Mouse (Mus musculus) adrenal gland, adult 18-20 months (tissue): Measurements from ENCODE around the gene Hmgcr. TPM values are rescaled to one million over a fixed set of nuclear protein-coding genes. Genes with fewer than 3 reads are reported as not detected.
"Not testable (repeated sequence)": the region's sequence is repeated elsewhere in the genome, so short reads cannot be mapped to it uniquely, and the experiment has no call there.

Experiments used
- DNase-seq, 2 experiments: peaks; one replicate each; pipeline ENCODE4 v3.0.0; 2021 to 2022; ENCODE audit warnings: low spot score in 2 of 2
- total RNA-seq, 2 experiments: library from RNA; stranded (reverse); gene quantifications; 1 replicate in 1 of 2; 2 replicates in 1 of 2; pipeline ENCODE4 v1.2.3; 2021

Hmgcr gene
- total RNA-seq, 2 experiments from 2014 or later: 54.0 to 187 TPM

GRCm38 (mm10) chr13:96671078-96671905 lies 556 bp upstream of the Hmgcr start:
- DNase-seq: no peak

- DNase-seq: no peak
Observed at GRCm38 (mm10) chr13:96670019-96670405, 724 bp downstream of the Hmgcr start.

DNA sequence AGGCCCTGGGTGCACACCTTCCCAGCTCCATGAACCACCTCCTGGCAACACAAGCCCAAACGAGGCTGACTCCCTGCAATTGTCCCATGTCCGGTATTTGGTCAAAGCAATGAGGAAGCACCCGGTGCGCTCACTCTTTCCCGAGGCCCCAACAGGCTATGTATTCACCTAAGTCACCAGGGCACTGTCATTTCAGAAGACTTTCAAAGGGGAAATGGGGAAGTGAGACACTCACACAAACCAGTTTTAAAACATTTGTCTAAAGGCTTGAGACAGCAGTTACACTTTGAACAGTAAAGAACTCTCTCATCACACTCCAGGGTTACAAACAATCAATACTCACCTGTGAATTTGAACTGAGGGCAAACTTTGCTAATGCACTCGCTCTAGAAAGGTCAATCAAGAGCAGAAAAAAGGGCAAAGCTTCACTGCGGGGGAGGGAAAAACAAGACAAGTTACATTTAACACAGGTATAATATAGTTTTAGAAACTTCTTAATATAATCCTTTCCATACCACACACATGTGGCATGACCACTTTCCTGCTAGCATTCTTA lies 6.2 kb downstream of the Hmgcr start:
- DNase-seq: no peak

DNA sequence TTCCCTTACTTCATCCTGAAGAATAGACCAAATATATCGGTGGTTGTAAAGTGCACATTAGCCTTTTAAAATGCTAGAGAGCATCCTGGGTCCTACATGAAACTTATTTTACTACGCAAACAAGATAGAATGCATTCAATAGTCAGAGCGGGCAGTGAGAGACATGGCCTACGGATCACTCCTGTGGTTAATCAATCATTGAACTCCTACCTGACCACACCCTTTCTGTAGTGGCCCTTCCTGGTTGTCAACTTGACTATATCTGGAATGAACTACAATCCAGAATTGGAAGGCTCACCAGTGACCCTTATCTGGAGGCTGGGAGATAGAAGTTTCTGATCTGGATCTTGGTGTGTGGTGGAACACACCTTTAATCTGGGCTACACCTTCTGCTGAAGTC lies 7.6 kb downstream of the Hmgcr start:
- DNase-seq: not testable (repeated sequence)

DNA sequence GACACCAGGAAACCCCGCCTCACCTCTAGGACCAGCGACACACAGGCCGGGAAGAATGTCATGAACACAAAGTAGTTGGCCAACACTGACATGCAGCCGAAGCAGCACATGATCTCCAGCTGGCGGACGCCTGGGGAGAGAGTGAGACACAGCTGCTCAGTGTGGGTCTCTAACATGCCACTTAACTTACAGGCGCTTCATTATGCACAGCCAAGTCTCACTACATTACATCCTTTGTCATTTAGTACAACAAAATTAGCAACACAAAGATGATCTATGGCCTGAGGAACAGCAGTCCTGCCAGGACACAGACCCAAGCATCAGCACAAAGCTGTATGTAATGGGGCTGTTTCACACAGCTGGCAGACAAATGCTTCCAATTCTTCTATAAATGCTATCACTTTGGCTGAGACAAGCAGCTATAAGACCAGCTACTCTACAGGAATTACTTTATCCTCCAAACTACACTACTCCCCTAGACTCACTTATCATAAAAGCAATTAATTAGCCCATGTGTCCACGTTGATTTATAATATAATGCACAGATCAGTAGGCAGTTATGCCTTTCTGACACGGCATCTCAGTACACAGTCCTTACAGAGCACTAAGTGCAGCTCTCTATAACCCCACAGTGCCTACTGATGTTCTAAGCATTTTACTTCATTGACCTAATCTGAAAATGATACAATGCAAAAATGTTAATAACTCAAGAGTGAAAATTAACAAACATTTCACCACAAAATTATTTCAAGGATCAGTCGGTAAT lies 10.5 kb downstream of the Hmgcr start:
- DNase-seq: no peak

DNA sequence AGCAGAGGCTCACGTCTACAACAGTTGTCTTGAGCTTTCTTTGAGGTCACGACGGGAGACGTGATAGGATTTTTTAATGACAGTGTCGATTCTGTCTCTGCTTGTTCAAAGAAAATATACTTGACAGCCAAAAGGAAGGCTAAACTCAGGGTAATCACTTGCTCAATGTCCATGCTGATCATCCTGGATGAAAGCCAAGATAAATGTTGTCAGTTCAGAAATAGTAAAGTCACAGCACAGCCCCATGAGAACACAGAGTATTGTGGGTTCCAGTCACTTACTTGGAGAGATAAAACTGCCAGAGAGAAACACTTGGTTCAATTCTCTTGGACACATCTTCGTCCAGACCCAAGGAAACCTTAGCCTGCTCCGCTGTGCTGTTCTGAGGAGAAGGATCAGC lies 11.8 kb downstream of the Hmgcr start:
- DNase-seq: no peak

DNA sequence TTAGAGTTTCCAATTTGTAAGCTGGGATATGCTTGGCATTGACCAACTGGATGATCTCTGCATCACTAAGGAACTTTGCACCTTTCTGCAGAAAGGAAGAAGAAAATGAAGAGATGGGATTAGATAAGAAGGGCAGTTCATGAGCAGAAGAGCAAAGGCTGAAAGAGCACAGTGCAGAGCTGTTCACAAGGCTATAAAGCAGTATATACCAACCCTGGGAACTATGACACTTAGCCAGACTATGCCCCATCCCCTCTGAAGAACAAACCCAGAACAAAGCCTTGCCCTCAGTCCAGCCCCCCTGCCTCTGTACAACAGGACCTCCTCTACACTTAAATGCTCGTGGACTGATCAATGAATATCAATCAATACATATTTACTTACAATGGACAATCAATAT lies 14.1 kb downstream of the Hmgcr start:
- DNase-seq: no peak

DNA sequence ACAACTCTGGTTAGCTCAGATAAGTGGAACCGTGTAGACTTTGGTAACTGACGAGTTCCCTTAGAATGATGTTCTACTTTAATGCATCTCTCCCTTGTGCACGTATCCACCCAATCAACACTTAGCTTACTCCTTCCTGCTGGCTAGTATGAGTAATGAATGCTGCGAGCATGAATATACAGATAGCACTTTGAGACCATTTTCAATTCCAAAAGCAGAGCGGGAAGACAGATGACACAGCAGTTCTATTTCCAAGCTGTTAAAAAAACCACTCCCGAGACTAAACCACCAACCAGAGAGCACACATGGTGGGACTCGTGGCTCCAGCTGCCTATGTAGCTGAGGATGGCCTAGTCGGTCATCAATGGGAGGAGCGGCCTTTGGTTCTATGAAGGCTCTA lies 17.7 kb downstream of the Hmgcr start:
- no peak for DNase-seq

DNA sequence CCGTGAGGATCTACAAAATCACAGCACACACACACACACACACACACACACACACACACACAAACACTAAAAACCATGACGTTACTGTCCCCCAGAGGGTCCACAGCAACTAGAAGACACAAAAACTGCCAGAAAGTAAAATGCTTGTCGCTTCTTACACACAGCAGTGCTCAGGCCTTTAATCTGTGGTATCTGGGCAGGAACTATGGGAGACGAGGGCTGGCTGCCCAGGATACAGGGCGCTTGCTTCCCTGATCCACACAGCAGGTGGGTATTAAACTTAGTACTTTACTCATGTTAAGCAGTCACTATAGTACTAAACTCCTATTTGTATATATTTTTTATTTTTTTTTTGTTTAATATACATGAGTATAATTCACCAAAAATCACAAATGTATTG lies 24.9 kb downstream of the Hmgcr start:
- DNase-seq: no peak

DNA sequence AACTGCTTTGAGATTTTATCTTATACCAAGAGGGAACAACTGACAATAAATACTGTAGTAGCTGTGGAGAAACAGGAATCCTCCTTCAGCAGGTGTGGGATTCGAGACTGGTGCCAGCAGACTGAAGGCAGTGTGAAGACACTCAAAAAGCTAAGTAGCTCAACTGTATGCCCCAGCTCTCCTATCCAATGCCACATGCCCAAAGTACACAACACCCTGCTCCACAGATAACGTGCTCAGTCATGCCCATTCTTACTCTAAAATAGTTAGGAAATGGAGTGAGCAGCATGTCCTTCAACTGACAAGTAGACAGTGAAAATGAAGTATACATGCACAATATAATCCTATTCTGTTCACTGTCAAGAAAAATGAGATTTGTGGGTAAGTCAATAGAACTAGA lies 26.6 kb downstream of the Hmgcr start:
- DNase-seq: no peak

- no peak for DNase-seq
Observed at GRCm38 (mm10) chr13:96630396-96630795, 40.3 kb downstream of the Hmgcr start.

DNA sequence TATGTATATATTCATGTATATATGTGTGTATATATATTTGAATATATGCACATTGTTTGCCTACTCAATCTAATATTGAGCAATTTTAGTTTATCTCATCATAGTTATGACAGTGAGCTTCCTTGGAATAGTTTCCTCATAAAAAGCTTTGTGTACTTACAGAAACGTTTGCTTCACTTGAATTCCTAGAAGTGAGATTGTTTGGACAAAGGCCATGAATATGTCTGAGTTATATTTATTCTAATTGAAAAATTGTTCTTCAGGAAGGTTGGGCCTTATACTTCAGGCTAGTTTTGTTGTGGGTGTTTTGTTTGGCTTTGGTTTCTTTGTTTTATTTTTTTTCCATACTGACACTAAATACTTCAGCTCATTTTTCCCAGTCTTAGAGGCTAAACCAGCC lies 49.8 kb downstream of the Hmgcr start:
- DNase-seq: no peak

DNA sequence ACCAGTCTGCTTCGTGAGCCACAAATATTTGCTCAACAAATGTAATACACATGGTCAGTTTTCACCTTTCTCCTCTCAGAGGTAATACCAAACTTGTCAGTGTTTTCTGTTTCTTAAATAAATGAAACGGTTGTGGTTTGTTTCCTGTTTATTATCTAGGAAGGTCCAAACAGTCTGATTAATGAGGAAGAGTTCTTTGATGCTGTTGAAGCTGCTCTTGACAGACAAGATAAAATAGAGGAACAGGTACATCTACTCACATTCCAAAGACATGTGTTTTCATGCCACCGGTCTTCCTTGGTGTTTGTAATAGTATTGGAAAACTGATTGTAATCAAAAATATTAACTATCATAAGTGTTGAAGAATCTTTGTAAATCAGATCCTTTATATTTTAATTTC lies 56.1 kb downstream of the Hmgcr start:
- no peak for DNase-seq

DNA sequence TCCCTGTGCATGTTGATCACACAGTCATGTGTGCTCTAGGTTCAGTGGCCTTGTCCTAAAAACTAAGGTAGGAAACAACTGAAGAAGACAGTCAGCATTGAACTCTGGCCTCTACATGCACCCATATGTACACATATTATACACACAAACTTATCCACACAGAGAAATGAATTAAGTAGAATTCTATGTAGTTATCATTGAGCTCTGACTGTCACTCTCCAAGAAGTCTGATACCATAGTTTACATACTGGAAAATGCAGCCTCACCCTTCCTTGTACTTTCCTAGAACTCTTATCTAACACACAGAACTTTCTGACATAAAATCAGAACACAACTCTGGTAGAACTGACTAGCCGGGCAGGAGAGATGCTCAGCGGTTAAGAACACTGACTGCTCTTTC lies 66.5 kb downstream of the Hmgcr start:
- DNase-seq: no peak

DNA sequence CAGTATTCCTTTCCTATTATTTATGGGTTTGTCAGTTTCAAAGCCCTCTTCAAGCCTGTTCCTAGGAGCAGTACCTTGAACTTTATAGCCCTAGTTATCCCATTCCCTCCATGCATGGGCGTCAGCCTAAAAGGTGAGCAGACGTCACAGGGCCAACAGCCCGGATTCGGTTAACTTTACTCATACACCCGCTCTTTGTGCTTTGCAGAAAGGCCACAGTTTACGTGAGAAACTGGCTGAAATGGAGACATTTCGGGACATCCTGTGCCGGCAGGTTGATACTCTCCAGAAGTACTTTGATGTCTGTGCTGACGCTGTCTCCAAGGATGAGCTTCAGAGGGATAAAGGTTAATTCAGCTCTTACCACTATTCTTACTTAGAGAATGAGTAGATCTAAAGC lies 71.6 kb downstream of the Hmgcr start:
- DNase-seq: no peak

Other genes with a start within 250 kb of the Hmgcr start
- gene Ankdd1b, start 199.7 kb downstream of the Hmgcr start, total RNA-seq: under 1 TPM; 0.86 to 0.90 TPM
- not detected for gene Gm17622, start 180.2 kb downstream of the Hmgcr start, total RNA-seq
- 10 to 100 TPM; 23.3 to 32.6 TPM for gene Polk, start 128.4 kb downstream of the Hmgcr start, total RNA-seq
- 100 to 1,000 TPM in 1 of 2 experiments, 10 to 100 TPM in 1; 72.4 to 112 TPM for gene Col4a3bp, start 128.3 kb downstream of the Hmgcr start, total RNA-seq
- under 1 TPM in 1 of 2 experiments, not detected in 1; 0.17 TPM for gene Ankrd31, start 77.3 kb upstream of the Hmgcr start, total RNA-seq